In genomic region chr6:53721595-53721994, GRCm38 (mm10) we compare ENCODE assay signal across 7 mouse cellular contexts.
DNase-seq lines count a peak whose midpoint lies in the region; ATAC-seq lines count a peak whose summit lies in the region.

No protein-coding gene starts in this region.

- WGBS in forebrain, embryonic 12.5 days: 13% methylated on average over 9 of the region's 9 CpGs

- H3K4me2 ChIP-seq in forebrain, embryonic 12.5 days: no peak overlapping the region

- H3K4me3 ChIP-seq in forebrain, embryonic 12.5 days (replicated peaks): no peak overlapping the region

- no peaks in the 10 kb centered on the region for H3K9me3 ChIP-seq in forebrain, embryonic 12.5 days

- peak; percentile 81 for DNase-seq in R1 (ENCODE audit: low read depth, low spot score)
- DNase-seq in c-Kit-negative CD71-positive TER-119-positive erythroid progenitor cells, embryonic 14.5 days (ENCODE audit: low read depth, low spot score): peak; percentile 1
- peak; percentile 67 to 82 for DNase-seq in heart, postnatal 14 days
- peak; percentile 55 to 64 for DNase-seq in layer of hippocampus, postnatal 36 days
- DNase-seq in mesoderm, embryonic 11.5 days (ENCODE audit: low read depth, low spot score): peak; percentile 68
- peak; percentile 49 to 73 for DNase-seq in spleen, postnatal 10 days (ENCODE audit: low spot score in 2 of 2)

- peak; percentile 33; the same call in 1 of the 2 replicates for ATAC-seq in forebrain, embryonic 12.5 days (ENCODE audit: low FRiP score)

- H3K27me3 ChIP-seq in forebrain, embryonic 12.5 days: 0 out of 2 replicates have a peak, but pooled peaks cover 9% of the 10 kb centered on the region

- H3K27ac ChIP-seq in forebrain, embryonic 12.5 days: no peak overlapping the region

- H3K4me1 ChIP-seq in forebrain, embryonic 12.5 days: no peaks in the 10 kb centered on the region

- no peak overlapping the region for H3K9ac ChIP-seq in forebrain, embryonic 12.5 days

- H3K36me3 ChIP-seq in forebrain, embryonic 12.5 days (replicated peaks): no peaks in the 10 kb centered on the region

- intact Hi-C loops in heart, postnatal 14 days (cut with DNase I): loop anchor here (1.0 to 10.0 kb wide), 3 partner anchors 177 to 559 kb away; no protein-coding TSS in a partner anchor

Comparison
In these comparisons a context has a peak if more than half of its experiments do, and no peak if none do; other contexts are left out.
1. DNase-seq: peak in every context shown above with its lines; median percentile 81 in R1; 74 in heart, postnatal 14 days; 68 in mesoderm, embryonic 11.5 days; 61 in spleen, postnatal 10 days; 60 in layer of hippocampus, postnatal 36 days; 1 in c-Kit-negative CD71-positive TER-119-positive erythroid progenitor cells, embryonic 14.5 days.